Mouse (Mus musculus) right cerebral cortex, postnatal 25 days (tissue): Measurements from ENCODE around the gene Il21r.

Experiments used
- DNase-seq: peaks from one replicate; pipeline ENCODE4 v3.0.0; 2022

The Il21r gene

GRCm38 (mm10) chr7:125603185-125603631, at the start of gene Il21r:
Gene Il21r (plus strand): TSS chr7:125603429.
- DNase-seq = peak; percentile 15

- no peak for DNase-seq
Measured at GRCm38 (mm10) chr7:125553653-125554428, 49.4 kb upstream of the Il21r start.

GRCm38 (mm10) chr7:125554456-125555114, 48.6 kb upstream of the Il21r start:
- no peak for DNase-seq

GRCm38 (mm10) chr7:125555351-125555872, 47.8 kb upstream of the Il21r start:
- no peak for DNase-seq

GRCm38 (mm10) chr7:125556096-125556495, 47.1 kb upstream of the Il21r start:
- DNase-seq = no peak

GRCm38 (mm10) chr7:125556865-125557264, 46.4 kb upstream of the Il21r start:
- no peak for DNase-seq

- DNase-seq = no peak
Measured at GRCm38 (mm10) chr7:125558401-125558945, 44.8 kb upstream of the Il21r start.

- DNase-seq = no peak
Measured at GRCm38 (mm10) chr7:125558997-125559396, 44.2 kb upstream of the Il21r start.

- no peak for DNase-seq
Measured at GRCm38 (mm10) chr7:125559537-125559936, 43.7 kb upstream of the Il21r start.

GRCm38 (mm10) chr7:125560146-125560785, 43.0 kb upstream of the Il21r start:
- no peak for DNase-seq

GRCm38 (mm10) chr7:125561085-125561690, 42.0 kb upstream of the Il21r start:
- DNase-seq = no peak

- no peak for DNase-seq
Measured at GRCm38 (mm10) chr7:125562413-125562812, 40.8 kb upstream of the Il21r start.

- DNase-seq = no peak
Measured at GRCm38 (mm10) chr7:125563093-125563492, 40.1 kb upstream of the Il21r start.

- no peak for DNase-seq
Measured at GRCm38 (mm10) chr7:125564316-125565024, 38.8 kb upstream of the Il21r start.

- DNase-seq = no peak
Measured at GRCm38 (mm10) chr7:125565516-125566285, 37.5 kb upstream of the Il21r start.

- no peak for DNase-seq
Measured at GRCm38 (mm10) chr7:125566420-125566819, 36.8 kb upstream of the Il21r start.

- DNase-seq = no peak
Measured at GRCm38 (mm10) chr7:125568888-125569287, 34.3 kb upstream of the Il21r start.

GRCm38 (mm10) chr7:125571891-125572290, 31.3 kb upstream of the Il21r start:
- DNase-seq = no peak

GRCm38 (mm10) chr7:125572737-125573136, 30.5 kb upstream of the Il21r start:
- DNase-seq = no peak

GRCm38 (mm10) chr7:125573849-125574248, 29.4 kb upstream of the Il21r start:
- DNase-seq = no peak

- DNase-seq = no peak
Measured at GRCm38 (mm10) chr7:125574832-125575231, 28.4 kb upstream of the Il21r start.
